Mouse (Mus musculus): ENCODE measurements around the gene Krtap21-1. TPM values are rescaled to one million over a fixed set of nuclear protein-coding genes. Genes with fewer than 3 reads are reported as not detected.

The Krtap21-1 gene
- polyA plus RNA-seq (2015; fragmentation: Nextera tagmentation; extraction: Ambion mirVana), result not detected in 2 replicates

DNA sequence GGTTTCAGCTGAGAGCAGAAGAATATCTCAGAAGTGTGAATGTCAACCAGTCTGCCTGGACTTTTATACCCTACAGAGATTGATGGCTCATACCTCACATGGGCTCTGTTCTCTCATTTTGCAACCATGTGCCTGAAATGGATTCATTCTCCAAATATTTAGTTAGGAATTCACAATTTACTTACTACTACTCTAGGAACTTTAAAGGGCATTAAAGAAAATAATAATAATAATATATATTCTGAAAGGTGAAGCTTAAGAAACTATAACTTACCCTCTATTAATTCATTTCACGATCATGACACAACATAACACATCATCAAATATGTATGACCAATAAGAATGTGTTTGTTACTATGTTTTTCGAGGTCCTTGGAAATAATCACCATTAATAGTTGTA, at the start of gene Krtap21-1:
Krtap21-1 (minus strand) TSS at position 101 of the 400 bp plus-strand sequence.
- H3K4me1 ChIP-seq (ENCODE audit: control insufficient read depth, insufficient read depth, low read depth, low read length), result no peaks in the 10 kb centered on the region
- ATAC-seq, result no peak
- H3K27ac ChIP-seq (ENCODE audit: low read depth, low read length), result no peak within 1 kb of the TSS
- 86% methylated on average over 2 of the region's 2 CpGs for WGBS
- no peak within 1 kb of the TSS for H3K4me3 ChIP-seq (ENCODE audit: low read length)
- no peak within 1 kb of the TSS for H3K9ac ChIP-seq (ENCODE audit: low read depth, low read length)
- H3K9me3 ChIP-seq (ENCODE audit: control insufficient read depth, low read length), result no peaks in the 10 kb centered on the region
- H3K36me3 ChIP-seq (ENCODE audit: control insufficient read depth, insufficient read depth, low read length), result no peaks in the 10 kb centered on the region
- H3K4me2 ChIP-seq (ENCODE audit: low read length), result no peak within 1 kb of the TSS
- no peaks in the 10 kb centered on the region for H3K27me3 ChIP-seq (replicated peaks; ENCODE audit: control insufficient read depth, insufficient read depth, low read length)

DNA sequence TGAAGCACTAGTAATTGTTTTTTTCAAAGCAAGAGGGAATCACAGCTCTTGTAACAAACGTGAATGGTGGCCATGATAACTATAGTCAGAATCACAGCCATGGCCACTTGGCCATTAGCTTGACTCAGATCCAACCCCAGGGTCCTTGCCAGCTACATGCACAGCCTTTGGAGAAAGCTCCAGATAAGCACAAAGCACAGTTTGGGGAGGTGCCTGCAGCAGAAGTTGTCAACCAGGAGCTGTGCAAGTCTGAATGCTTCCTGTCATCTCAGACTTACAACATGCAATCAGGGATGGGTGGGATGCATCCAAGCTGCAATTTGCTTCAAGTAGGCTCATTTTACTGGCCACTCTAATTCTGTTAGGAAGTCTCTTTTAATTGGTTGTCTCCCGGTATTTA, 25.9 kb upstream of the Krtap21-1 start:
- Histone ChIP-seq H3K36me3 (ENCODE audit: control insufficient read depth, insufficient read depth, low read length) (no peaks in the 10 kb centered on the region), H3K4me3 (ENCODE audit: low read length) (no peak overlapping the region), H3K4me1 (ENCODE audit: control insufficient read depth, insufficient read depth, low read depth, low read length) (no peaks in the 10 kb centered on the region), H3K27me3 (replicated peaks; ENCODE audit: control insufficient read depth, insufficient read depth, low read length) (no peaks in the 10 kb centered on the region), H3K27ac (ENCODE audit: low read depth, low read length) (no peak overlapping the region), H3K9ac (ENCODE audit: low read depth, low read length) (no peak overlapping the region), H3K9me3 (ENCODE audit: control insufficient read depth, low read length) (peaks cover 5% of the 10 kb centered on the region), H3K4me2 (ENCODE audit: low read length) (no peak overlapping the region)
- no peak for ATAC-seq
- 87% methylated on average over 2 of the region's 2 CpGs for WGBS

GRCm38 (mm10) chr16:89425310-89425709, 21.6 kb upstream of the Krtap21-1 start:
- WGBS, result 96% methylated on average over 5 of the region's 5 CpGs
- H3K4me2 ChIP-seq (ENCODE audit: low read length), result no peak overlapping the region

DNA sequence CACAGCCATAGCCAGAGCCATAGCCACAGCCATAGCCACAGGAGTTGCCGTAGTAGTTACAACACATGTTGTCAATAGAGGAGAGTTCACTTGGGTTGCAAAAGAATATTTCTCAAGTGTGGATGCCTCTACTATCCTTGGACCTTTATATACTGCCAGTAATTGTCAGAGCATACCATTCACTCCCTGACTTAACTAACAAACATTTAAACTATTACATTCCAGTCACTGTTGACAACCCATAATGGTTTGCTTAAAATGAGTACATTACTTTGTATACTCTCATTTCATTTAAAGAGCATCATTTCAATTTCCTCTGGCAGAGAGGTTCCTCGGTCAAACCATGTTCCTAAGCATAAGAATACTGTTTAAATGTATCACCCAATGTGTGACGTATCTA, 16.3 kb upstream of the Krtap21-1 start, which contains the start of gene Krtap6-2:
Krtap6-2 (minus strand) TSS at position 101 of the 400 bp plus-strand sequence.
- H3K4me3 ChIP-seq (ENCODE audit: low read length), result no peak within 1 kb of the TSS
- H3K27ac ChIP-seq (ENCODE audit: low read depth, low read length), result no peak within 1 kb of the TSS
- no peaks in the 10 kb centered on the region for H3K27me3 ChIP-seq (replicated peaks; ENCODE audit: control insufficient read depth, insufficient read depth, low read length)
- H3K36me3 ChIP-seq (ENCODE audit: control insufficient read depth, insufficient read depth, low read length), result no peaks in the 10 kb centered on the region
- H3K4me1 ChIP-seq (ENCODE audit: control insufficient read depth, insufficient read depth, low read depth, low read length), result no peaks in the 10 kb centered on the region
- no peaks in the 10 kb centered on the region for H3K9me3 ChIP-seq (ENCODE audit: control insufficient read depth, low read length)
- WGBS, result 93% methylated on average over 3 of the region's 3 CpGs
- no peak within 1 kb of the TSS for H3K9ac ChIP-seq (ENCODE audit: low read depth, low read length)
- ATAC-seq, result no peak
- no peak within 1 kb of the TSS for H3K4me2 ChIP-seq (ENCODE audit: low read length)

More at GRCm38 (mm10) chr16:89425310-89425709, 21.6 kb upstream of the Krtap21-1 start:
- Histone ChIP-seq H3K27ac (ENCODE audit: low read depth, low read length) (no peak overlapping the region), H3K4me3 (ENCODE audit: low read length) (no peak overlapping the region), H3K9me3 (ENCODE audit: control insufficient read depth, low read length) (peaks cover 5% of the 10 kb centered on the region), H3K4me1 (ENCODE audit: control insufficient read depth, insufficient read depth, low read depth, low read length) (no peaks in the 10 kb centered on the region), H3K9ac (ENCODE audit: low read depth, low read length) (no peak overlapping the region), H3K27me3 (replicated peaks; ENCODE audit: control insufficient read depth, insufficient read depth, low read length) (no peaks in the 10 kb centered on the region), H3K36me3 (ENCODE audit: control insufficient read depth, insufficient read depth, low read length) (no peaks in the 10 kb centered on the region)
- ATAC-seq, result no peak

GRCm38 (mm10) chr16:89416311-89416710, 12.6 kb upstream of the Krtap21-1 start:
- no peaks in the 10 kb centered on the region for H3K9me3 ChIP-seq (ENCODE audit: control insufficient read depth, low read length)
- no peaks in the 10 kb centered on the region for H3K4me1 ChIP-seq (ENCODE audit: control insufficient read depth, insufficient read depth, low read depth, low read length)
- WGBS, result 90% methylated on average over 3 of the region's 3 CpGs
- no peaks in the 10 kb centered on the region for H3K36me3 ChIP-seq (ENCODE audit: control insufficient read depth, insufficient read depth, low read length)
- ATAC-seq, result no peak
- no peak overlapping the region for H3K4me3 ChIP-seq (ENCODE audit: low read length)
- H3K27me3 ChIP-seq (replicated peaks; ENCODE audit: control insufficient read depth, insufficient read depth, low read length), result no peaks in the 10 kb centered on the region
- no peak overlapping the region for H3K4me2 ChIP-seq (ENCODE audit: low read length)
- no peak overlapping the region for H3K27ac ChIP-seq (ENCODE audit: low read depth, low read length)
- H3K9ac ChIP-seq (ENCODE audit: low read depth, low read length), result no peak overlapping the region

DNA sequence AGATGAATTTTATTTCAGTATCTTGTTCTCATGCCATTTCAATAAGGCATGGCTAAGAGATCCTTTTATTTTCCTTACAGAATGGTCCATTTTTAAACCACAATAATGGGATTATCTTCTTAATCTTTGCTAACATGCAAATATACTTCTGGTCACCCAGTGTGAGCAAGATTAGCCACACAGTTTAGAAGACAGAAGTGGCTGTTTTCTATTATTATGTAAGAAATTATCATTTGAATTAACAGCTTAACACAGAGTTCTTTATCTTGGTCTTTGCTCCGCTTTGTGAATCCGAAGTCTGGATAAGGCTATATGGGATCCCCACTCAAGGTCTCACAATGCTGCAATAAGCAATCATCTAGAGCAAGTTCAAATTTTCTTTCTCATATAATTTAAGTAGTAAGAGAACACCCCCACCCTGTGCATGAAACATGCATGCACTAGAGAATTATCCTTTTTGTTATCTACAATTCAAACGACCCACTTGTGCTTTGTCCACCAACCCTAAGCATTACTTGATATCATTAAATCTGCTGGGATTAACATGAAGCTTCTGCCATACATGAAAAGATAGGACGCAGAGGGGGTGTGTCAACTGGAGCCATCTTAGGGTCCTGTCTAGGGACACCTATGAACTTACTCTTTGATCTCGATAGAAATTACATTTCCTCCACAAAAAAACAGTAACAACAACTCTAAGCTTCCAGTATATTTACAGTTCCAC, 6.8 kb upstream of the Krtap21-1 start:
- no peak for ATAC-seq
- no peaks in the 10 kb centered on the region for H3K4me1 ChIP-seq (ENCODE audit: control insufficient read depth, insufficient read depth, low read depth, low read length)
- no peak overlapping the region for H3K27ac ChIP-seq (ENCODE audit: low read depth, low read length)
- no peaks in the 10 kb centered on the region for H3K9me3 ChIP-seq (ENCODE audit: control insufficient read depth, low read length)
- H3K4me3 ChIP-seq (ENCODE audit: low read length), result no peak overlapping the region
- no peak overlapping the region for H3K4me2 ChIP-seq (ENCODE audit: low read length)
- no peak overlapping the region for H3K9ac ChIP-seq (ENCODE audit: low read depth, low read length)
- no peaks in the 10 kb centered on the region for H3K27me3 ChIP-seq (replicated peaks; ENCODE audit: control insufficient read depth, insufficient read depth, low read length)
- WGBS, result 74% methylated on average over 5 of the region's 5 CpGs
- H3K36me3 ChIP-seq (ENCODE audit: control insufficient read depth, insufficient read depth, low read length), result no peaks in the 10 kb centered on the region

DNA sequence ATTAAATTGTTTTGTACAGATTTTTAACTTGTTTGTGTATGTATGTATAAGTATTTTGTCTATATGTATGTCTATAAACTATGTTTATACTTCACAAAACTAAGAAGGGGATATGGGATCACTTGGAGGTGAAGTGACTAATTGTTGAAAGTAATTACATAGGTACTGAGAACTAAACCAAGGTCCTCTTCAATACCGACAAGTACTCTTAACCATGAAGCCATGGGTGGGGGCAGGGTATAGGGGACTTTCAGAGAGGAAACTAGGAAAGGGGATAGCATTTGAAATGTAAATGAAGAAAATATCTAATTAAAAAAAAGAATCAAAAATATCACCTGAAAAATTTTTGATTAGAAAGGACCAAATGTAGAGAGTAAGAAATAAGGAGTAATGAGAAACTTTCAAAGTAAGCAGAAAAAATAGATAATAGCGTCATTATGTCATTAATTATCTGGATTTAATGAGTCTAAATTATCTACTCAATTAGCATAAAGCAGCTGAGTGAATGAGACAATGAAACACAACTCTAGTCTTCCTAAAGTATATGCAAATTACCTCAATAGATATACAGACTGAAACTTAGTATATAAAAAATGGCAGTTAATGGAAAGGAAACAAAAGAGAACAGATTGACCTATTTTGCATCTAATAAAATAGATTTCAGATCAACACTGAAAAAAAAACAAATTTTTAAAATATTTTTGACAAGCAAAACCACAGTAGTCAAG, 30.8 kb downstream of the Krtap21-1 start:
- H3K4me3 ChIP-seq (ENCODE audit: low read length), result no peak overlapping the region
- no peaks in the 10 kb centered on the region for H3K9me3 ChIP-seq (ENCODE audit: control insufficient read depth, low read length)
- H3K4me1 ChIP-seq (ENCODE audit: control insufficient read depth, insufficient read depth, low read depth, low read length), result no peaks in the 10 kb centered on the region
- H3K27ac ChIP-seq (ENCODE audit: low read depth, low read length), result no peak overlapping the region
- no peaks in the 10 kb centered on the region for H3K36me3 ChIP-seq (ENCODE audit: control insufficient read depth, insufficient read depth, low read length)
- H3K9ac ChIP-seq (ENCODE audit: low read depth, low read length), result no peak overlapping the region
- no peak for ATAC-seq
- no peaks in the 10 kb centered on the region for H3K27me3 ChIP-seq (replicated peaks; ENCODE audit: control insufficient read depth, insufficient read depth, low read length)
- WGBS, result 75% methylated on average over 2 of the region's 2 CpGs
- no peak overlapping the region for H3K4me2 ChIP-seq (ENCODE audit: low read length)

Other genes starting within 250 kb of the Krtap21-1 start
- gene Gm9789, start 245.9 kb downstream of the Krtap21-1 start, polyA plus RNA-seq (2015; fragmentation: Nextera tagmentation; extraction: Ambion mirVana), result not detected in 2 replicates
- gene Gm7735, start 234.4 kb downstream of the Krtap21-1 start, polyA plus RNA-seq (2015; fragmentation: Nextera tagmentation; extraction: Ambion mirVana), result not detected in 2 replicates
- gene 1110057P08Rik, start 229.1 kb downstream of the Krtap21-1 start, polyA plus RNA-seq (2015; fragmentation: Nextera tagmentation; extraction: Ambion mirVana), result not detected in 2 replicates
- gene Krtap20-2, start 198.0 kb downstream of the Krtap21-1 start, polyA plus RNA-seq (2015; fragmentation: Nextera tagmentation; extraction: Ambion mirVana), result not detected in 2 replicates
- not detected in 2 replicates for gene Krtap6-2, start 16.2 kb upstream of the Krtap21-1 start, polyA plus RNA-seq (2015; fragmentation: Nextera tagmentation; extraction: Ambion mirVana)
- gene Krtap8-1, start 84.1 kb upstream of the Krtap21-1 start, polyA plus RNA-seq (2015; fragmentation: Nextera tagmentation; extraction: Ambion mirVana), result not detected in 2 replicates
- 0.45 TPM in 1 of 2 replicates, not detected in the other for gene Krtap7-1, start 104.5 kb upstream of the Krtap21-1 start, polyA plus RNA-seq (2015; fragmentation: Nextera tagmentation; extraction: Ambion mirVana)
- gene Krtap11-1, start 167.3 kb upstream of the Krtap21-1 start, polyA plus RNA-seq (2015; fragmentation: Nextera tagmentation; extraction: Ambion mirVana), result not detected in 2 replicates